Mouse (Mus musculus): ENCODE data around the gene Gdf15.

Gdf15 gene

GRCm38 (mm10) chr8:70627041-70627440 lies 5.2 kb downstream of the Gdf15 start:
- no peak for DNase-seq

GRCm38 (mm10) chr8:70625104-70625503 lies 7.2 kb downstream of the Gdf15 start:
- peak; percentile 38 to 42 for DNase-seq

GRCm38 (mm10) chr8:70622220-70622619 lies 10.0 kb downstream of the Gdf15 start:
- no peak for DNase-seq

GRCm38 (mm10) chr8:70618888-70619334 lies 13.3 kb downstream of the Gdf15 start:
- no peak for DNase-seq

GRCm38 (mm10) chr8:70617985-70618384 lies 14.3 kb downstream of the Gdf15 start:
- DNase-seq, result no peak

- DNase-seq, result no peak
Observed at GRCm38 (mm10) chr8:70616645-70617044, 15.6 kb downstream of the Gdf15 start.

GRCm38 (mm10) chr8:70615894-70616293 lies 16.4 kb downstream of the Gdf15 start, which contains the start of gene Lrrc25:
TSS of gene Lrrc25 (plus strand) at chr8:70616155.
- no peak for DNase-seq

- no peak for DNase-seq
Observed at GRCm38 (mm10) chr8:70615281-70615680, 17.0 kb downstream of the Gdf15 start.

- no peak for DNase-seq
Observed at GRCm38 (mm10) chr8:70614469-70614868, 17.8 kb downstream of the Gdf15 start.

- DNase-seq, result no peak
Observed at GRCm38 (mm10) chr8:70613763-70614162, 18.5 kb downstream of the Gdf15 start.

- DNase-seq, result peak; percentile 87 to 91
Observed at GRCm38 (mm10) chr8:70611849-70612248, 20.4 kb downstream of the Gdf15 start.

- peak; percentile 74 to 81 for DNase-seq
Observed at GRCm38 (mm10) chr8:70610796-70611771, 21.2 kb downstream of the Gdf15 start.

- peak in 1 of 2 experiments; percentile 19 for DNase-seq
Observed at GRCm38 (mm10) chr8:70609849-70610795, 22.1 kb downstream of the Gdf15 start.

GRCm38 (mm10) chr8:70609368-70609848 lies 22.8 kb downstream of the Gdf15 start:
- DNase-seq, result peak in 1 of 2 experiments; percentile 16

GRCm38 (mm10) chr8:70608749-70609367 lies 23.4 kb downstream of the Gdf15 start, which contains the start of gene Ssbp4:
TSS of gene Ssbp4 (minus strand) at chr8:70608872.
- peak in 1 of 2 experiments; percentile 10 for DNase-seq

- peak; percentile 45 to 64 for DNase-seq
Observed at GRCm38 (mm10) chr8:70607898-70608748, 24.1 kb downstream of the Gdf15 start.

- peak in 1 of 2 experiments; percentile 13 for DNase-seq
Observed at GRCm38 (mm10) chr8:70607603-70607897, 24.7 kb downstream of the Gdf15 start.

GRCm38 (mm10) chr8:70606780-70607602 lies 25.3 kb downstream of the Gdf15 start:
- DNase-seq, result no peak

- DNase-seq, result no peak
Observed at GRCm38 (mm10) chr8:70605871-70606779, 26.1 kb downstream of the Gdf15 start.

All from cerebellum, postnatal 36 days (tissue).